Mouse (Mus musculus) G1E (cell line): Measurements from ENCODE around the gene Kpna7.
"Not testable (repeated sequence)": the region's sequence is repeated elsewhere in the genome, so short reads cannot be mapped to it uniquely, and the experiment has no call there.

Experiments used
- CTCF ChIP-seq: IDR thresholded peaks from 2 replicates; pipeline ENCODE4 v1.5.1; 2012; ENCODE audit warnings: low read depth, low read length, inconsistent platforms, mixed read lengths
- POLR2AphosphoS5 ChIP-seq: IDR thresholded peaks from 2 replicates; pipeline ENCODE4 v1.6.1; 2012; ENCODE audit warnings: low read depth, low read length, inconsistent platforms; ENCODE audit not compliant: insufficient replicate concordance

DNA sequence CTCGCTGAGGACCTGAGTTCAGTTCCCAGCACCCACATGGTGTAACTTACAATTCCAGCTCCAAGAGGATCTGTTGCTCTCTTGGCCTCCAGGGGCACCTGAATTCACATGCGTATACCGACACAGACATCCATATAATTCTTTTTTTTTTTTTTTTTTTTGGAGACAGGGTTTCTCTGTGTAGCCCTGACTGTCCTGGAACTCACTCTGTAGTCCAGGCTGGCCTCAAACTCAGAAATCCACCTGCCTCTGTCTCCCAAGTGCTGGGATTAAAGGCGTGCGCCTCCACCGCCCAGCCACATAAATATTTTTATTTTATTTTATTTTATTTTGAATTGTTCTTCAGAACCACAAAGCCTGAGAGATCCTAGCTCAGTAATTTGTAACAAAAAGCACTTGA lies 629 bp downstream of the Kpna7 start:
- TF ChIP-seq CTCF, POLR2AphosphoS5: not testable (repeated sequence)
